Mouse (Mus musculus) induced T-regulatory cell, adult 2 months (primary cell): ENCODE results near the gene Sec11a.
"Not testable (repeated sequence)": the region's sequence is repeated elsewhere in the genome, so short reads cannot be mapped to it uniquely, and the experiment has no call there.

ENCODE experiments used
- DNase-seq: peaks from one replicate; pipeline ENCODE4 v3.0.0-alpha.2; 2012; ENCODE audit warnings: low read depth

The Sec11a gene

GRCm38 (mm10) chr7:80956891-80957290, 9.3 kb upstream of the Sec11a start:
- no peak for DNase-seq

DNA sequence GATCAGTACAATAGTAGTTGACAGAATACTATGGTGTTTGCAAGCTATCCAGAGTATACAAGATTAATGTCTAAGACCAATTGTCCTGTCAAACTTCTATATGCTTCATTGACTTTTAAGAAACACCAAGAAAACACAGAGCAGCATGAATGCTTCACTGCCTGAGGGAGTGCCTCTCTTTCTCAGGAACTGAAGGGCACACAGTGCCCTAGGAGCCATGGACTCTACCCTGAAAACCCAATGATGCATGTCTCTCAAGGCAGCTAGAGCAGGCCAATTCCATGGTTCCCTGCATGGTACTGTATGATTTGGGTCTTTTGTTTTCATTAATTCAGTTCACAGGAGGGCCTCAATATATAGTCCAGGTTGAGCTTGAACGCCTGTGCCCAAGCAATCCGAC, 6.7 kb upstream of the Sec11a start:
- DNase-seq, result no peak

- DNase-seq, result no peak
These were observed 4.6 kb upstream of the Sec11a start for GRCm38 (mm10) chr7:80952140-80952539.

- DNase-seq, result no peak
These were observed 3.9 kb upstream of the Sec11a start for GRCm38 (mm10) chr7:80951461-80951860.

GRCm38 (mm10) chr7:80939808-80940207, 7.8 kb downstream of the Sec11a start:
- DNase-seq, result no peak

DNA sequence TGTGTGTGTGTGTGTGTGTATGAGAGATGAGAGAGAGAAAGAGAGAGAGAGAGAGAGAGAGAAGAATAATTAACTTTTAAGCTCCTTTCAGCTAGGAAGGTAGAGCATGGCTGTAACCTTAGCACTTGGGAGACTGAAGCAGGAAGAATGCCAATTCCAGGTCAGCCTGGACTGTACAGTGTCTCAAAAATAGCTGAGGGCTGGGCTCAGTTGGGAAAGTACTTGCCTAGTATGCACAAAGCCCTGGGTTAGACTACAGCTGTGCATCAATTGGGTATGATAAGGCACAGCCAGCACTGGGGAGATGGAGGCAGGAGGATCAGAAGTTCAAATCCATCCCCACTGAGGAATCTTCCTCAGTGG, 10.3 kb downstream of the Sec11a start:
- DNase-seq, result not testable (repeated sequence)

DNA sequence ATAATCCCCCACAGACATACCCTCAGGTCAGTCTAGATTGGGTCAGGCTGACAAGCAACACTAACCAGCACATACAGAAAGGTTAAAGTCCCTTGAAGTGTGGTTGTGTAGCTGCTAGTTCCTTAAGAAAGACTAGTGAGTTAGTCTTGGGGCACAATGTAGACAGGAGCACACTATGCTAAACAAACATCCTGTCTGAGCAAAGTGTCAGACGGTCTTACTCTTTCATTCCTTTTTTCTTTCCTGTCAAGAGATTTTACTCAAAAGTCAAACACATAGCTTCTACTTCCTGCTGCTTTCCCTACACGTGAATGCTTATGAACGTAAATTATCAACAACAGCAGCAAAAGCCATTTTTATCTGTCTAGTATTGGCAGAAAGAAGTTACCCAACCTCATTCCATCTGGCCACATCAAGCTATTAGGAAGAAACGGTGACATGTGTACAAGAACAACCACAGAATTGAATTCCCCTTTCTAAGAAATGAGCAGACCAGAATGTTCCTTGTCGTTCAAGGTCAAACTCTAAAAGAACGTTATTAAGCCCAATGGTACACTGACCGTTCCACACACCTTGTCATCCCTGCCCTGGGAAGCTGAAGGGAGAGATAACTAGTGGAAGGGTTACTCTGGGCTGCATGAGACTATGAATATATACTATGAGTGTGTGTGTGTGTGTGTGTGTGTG, 10.8 kb downstream of the Sec11a start:
- peak; percentile 50 for DNase-seq

DNA sequence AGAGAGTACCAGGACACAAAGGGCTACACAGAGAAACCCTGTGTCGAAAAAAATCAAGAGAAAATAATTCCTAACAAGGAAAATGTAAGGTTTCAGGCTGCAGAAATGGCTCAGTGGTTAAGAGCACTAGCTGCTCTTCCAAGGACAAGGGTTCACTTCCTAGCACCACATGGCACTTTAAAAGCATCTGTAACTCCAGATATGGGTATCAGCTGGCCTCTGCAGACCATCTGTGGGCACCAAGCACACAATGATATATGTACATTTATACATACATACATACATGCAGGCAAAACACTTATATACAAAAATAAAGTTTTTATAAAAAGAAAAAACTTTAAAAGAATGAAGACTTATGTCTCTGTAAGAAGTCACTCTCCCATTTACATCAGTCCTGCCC, 11.7 kb downstream of the Sec11a start:
- no peak for DNase-seq

- DNase-seq, result no peak
These were observed 14.8 kb downstream of the Sec11a start for GRCm38 (mm10) chr7:80932777-80933176.

DNA sequence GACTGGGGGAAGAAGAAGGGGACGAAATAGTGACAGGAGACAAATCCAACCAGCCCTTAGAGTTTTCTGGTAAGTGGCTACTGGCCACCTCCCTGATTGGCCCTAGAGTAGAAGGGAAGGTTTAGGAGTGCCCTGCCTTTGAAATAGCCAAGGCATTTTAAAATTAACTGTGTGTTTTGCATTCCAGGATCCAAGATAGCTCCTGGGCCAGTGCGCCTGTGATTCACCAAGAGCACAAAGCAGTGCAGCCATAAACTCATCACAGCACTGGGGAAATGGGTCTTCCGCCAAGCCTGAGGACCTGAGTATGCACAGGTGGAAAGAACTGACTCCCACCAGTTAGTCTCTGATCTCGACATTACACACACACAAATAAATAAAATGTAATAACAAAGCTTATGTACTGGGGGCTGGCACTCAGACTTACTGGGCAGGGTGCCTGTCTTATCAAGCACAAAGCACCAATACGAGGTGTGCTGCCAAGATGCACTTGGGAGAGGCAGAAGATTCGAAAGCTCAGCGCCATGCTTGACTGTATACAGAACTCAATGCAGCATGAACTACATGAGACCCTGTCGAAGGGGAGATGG, 15.9 kb downstream of the Sec11a start:
- no peak for DNase-seq

DNA sequence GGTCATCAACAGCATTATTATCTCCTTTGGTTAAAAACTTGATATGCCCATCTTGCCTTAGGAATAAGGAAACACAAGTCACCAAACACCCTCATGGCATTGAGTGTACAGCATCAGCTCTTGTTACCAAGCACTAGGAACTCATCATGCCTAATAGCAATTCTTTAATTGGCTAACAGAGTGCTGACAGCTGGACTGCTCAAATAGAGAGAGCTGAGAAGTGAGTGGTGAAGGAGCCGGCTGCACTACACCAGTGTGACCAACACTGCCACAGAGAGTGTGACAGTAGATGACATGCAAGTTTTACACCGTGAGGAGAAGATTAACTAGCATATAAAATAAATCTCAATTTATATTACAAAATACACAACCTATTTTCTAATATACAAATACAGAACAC, 24.4 kb downstream of the Sec11a start:
- DNase-seq, result no peak

GRCm38 (mm10) chr7:80919647-80920008, 28.0 kb downstream of the Sec11a start:
- no peak for DNase-seq

DNA sequence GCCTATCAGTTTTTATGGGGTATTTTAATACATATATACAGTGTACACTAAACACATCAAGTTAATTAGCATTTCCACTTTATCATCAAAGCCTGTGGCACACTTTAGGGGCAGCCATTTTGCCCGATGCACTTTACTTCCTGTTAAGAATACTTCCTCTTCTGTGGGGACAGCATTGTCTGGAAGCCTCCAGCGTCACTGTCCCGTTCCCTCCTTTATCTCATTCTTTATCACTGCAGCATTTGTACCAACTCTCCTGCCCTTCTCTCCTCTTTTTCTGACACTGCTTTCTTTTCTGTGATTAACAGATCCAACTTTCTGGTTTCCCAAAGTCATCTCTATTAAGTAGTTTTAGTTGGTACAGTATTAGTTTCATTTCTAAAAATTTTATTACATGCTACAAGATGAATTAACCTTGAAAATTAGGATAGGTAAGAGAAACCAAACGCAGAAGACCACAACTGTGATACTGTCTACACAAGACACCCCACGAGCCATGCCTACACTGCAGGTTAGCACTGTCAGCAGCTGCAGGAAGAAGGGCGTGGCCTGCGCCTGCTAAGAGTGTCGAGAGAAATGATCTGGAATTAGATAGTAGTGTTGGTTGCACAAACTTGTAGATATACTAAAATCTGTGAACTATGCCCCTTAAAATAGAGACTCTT, 28.5 kb downstream of the Sec11a start:
- peak; percentile 69 for DNase-seq

DNA sequence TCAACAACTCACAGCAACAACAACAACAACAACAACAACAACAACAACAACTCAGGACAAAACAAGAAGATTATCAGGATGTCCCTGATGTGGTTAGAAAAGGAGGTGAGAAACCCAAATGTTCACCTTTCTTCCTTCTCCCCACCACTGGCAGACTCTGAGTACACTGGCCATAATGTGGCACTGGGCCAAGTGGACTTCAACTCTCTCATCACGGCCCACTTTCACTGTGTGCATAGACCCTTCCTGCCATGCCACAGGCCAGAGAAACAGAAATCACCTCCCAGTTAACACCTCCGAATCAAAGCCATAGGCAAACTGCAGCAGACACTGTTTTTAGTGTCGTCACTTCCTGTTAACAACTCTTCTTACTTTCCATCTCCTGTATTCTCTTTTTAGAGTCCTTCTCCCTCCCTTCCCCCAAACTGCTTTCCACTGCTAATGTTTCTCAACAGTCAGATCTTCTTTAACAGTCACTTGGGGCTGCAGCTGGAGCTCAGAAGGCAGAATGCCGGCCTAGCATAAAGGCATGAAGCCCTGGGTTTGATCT, 29.6 kb downstream of the Sec11a start:
- peak; percentile 73 for DNase-seq

- peak; percentile 45 for DNase-seq
These were observed 35.1 kb downstream of the Sec11a start for GRCm38 (mm10) chr7:80912496-80912895.

DNA sequence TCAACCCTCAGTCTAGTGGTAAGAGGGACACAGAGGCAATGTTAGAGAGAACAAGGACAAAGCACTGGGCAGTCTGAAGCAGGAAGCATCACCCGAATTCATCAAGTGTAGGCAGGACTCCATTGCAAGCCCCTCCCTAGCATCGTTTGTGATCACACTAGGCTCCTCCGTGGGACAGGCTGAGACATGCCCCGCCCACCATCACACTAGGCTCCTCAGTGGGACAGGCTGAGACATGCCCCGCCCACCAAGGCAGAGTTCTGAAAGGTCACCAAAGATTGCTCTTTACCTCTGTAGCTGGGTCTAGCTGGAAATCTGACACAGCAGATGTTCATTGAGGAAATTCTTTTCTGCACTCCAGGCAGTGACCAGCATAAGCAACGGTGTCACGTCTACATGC, 36.5 kb downstream of the Sec11a start:
- peak; percentile 67 for DNase-seq

GRCm38 (mm10) chr7:80904921-80905515, 42.6 kb downstream of the Sec11a start, which contains the start of gene Nmb:
Gene Nmb (minus strand): TSS chr7:80905076.
- DNase-seq, result peak; percentile 75

DNA sequence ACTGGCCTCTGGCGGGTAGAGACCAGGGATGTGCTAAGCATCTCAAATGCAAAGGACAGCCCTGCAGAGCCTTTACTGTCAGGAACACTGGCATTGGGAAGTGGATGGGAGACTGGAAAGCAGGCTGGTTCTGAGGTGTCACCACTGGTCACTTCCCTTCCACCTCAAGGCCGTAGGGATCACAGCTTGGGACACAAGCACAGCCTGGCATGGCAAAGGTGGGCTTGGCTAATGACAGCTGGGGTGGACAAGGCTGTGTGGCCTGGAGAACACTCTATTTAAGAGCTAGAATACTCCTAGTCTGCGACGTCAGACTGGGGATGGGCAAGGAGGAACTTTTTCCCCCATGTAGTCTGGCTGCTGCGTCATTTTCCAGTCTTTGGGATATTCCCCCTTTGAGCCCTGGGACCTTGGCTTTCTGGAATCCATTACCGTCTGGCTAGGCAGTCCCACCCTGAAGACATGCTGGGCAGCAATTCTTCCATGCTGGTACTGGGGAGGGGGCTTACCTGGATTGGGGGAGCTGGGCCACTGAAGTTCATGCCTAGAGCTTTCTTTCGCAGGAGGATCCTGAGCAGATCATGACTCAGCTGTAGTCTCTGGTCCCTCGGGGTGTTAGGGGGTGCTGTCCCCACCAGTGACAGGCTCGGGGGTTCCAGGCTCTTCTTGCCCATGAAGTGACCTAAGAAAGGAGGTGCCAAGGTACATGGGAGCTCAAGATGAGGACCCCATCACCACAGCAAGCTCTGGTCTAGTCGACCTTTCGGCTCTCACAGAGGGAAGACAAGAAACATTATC, 43.8 kb downstream of the Sec11a start:
- DNase-seq, result no peak

- no peak for DNase-seq
These were observed 45.9 kb downstream of the Sec11a start for GRCm38 (mm10) chr7:80901541-80902274.

DNA sequence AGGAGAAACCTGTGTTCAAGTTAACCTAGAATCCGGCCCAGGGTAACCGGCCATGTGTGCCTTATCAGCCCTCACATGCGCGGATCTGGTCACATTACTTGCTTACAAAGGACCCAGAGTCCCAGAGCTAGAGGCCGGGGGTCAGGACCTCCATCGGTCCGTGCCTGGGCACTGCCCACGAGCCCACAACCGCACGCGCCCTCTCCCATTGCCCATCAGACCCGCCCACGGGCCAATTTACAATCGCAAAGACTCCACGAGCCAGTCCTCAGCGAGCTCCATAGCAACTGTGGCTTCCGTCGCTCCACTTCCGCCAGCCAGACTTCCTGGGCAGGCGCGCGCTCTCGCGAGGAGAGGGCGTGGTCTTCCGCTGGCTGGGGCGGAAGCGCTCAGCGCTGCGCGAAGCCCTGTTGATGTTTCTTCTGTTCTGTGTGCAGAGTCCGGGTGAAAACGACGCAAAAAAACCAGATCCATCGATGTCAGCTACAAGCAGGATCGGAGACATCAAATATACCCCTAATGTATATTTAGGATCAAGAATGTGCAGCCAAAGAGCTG, 46.6 kb downstream of the Sec11a start, which contains the start of gene Wdr73:
Gene Wdr73 (minus strand): TSS at position 326 of the 558 bp plus-strand sequence.
- peak; percentile 96 for DNase-seq

GRCm38 (mm10) chr7:80897721-80898120, 49.9 kb downstream of the Sec11a start:
- no peak for DNase-seq
